Mouse (Mus musculus) C3H10T1/2 (cell line): ENCODE measurements around the gene P2ry4. TPM values are rescaled to one million over a fixed set of nuclear protein-coding genes. Genes with fewer than 3 reads are reported as not detected.

Experiments used
- polyA plus RNA-seq, 2 experiments: library from polyadenylated mRNA; unstranded; fragments of >200 nt; fragmentation: generic; extraction: Trizol; gene quantifications; one replicate each; pipeline ENCODE4 v1.2.1; 2012; ENCODE audit warnings: missing spikeins in 2 of 2

The P2ry4 gene
- not detected for polyA plus RNA-seq

DNA sequence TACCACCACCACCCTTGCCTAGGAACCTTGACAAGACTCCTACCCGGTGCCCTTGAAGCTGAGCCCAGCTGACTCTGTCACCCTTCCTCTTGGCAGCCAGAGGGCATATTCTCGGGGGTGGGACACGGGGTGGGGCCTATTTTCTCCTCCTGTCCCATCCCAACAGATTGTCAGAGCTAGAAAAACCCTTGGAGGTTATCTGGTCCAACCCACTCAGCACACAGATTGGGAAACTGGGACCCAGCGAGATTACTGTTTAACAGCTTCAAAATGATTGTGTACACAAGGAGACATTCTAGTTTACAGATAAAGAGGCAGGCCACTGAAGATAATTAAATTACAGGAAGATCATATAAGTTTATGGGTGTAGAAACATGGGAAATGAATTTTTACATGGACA is at the start of gene P2ry4:
Gene P2ry4 (minus strand): TSS at position 79 of the 400 bp plus-strand sequence.

DNA sequence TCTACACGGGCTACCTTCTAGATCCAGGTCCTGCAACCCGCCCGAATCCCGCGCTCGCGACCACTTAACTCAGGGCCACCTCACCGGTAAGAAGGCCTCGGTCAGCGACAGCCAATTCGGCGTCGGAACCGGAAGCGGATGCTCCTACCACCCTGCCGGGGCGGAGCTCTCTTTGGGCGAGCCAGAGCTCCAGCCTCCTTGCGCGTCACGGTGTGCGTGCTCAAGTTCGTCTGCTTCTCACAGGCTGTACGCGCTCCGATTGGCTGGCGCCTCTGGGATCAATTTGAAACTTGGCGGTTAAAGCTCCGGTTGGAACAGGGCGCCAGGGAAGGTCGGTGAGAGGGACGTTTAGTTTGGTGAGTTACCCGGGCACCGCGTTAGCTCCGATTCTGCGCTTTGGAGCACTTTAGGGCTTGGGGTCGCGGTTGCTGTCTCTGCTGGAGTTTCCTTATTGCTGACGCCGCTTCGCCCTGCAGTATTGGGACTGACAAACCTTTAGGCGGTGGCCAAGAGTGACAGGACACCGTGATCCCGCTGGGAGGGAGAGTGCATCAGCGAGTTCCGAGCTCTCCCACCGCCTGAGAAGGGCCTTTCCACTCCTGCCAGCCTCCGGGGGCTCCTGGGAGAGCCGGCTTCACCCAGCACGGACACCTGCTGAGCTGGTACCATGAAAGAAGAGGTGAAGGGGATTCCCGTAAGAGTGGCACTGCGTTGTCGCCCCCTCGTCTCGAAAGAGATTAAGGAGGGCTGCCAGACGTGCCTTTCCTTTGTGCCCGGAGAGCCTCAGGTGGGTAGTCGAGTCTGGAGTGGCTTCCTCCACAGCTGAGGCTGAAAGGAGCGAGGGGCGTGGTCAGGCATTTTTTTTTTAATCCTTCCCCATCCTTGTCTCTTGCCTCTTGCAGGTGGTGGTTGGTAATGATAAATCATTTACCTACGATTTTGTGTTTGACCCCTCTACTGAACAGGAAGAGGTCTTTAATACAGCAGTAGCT is 31.4 kb upstream of the P2ry4 start, which contains the start of gene Pdzd11:
Gene Pdzd11 (minus strand): TSS at position 767 of the 992 bp plus-strand sequence.

DNA sequence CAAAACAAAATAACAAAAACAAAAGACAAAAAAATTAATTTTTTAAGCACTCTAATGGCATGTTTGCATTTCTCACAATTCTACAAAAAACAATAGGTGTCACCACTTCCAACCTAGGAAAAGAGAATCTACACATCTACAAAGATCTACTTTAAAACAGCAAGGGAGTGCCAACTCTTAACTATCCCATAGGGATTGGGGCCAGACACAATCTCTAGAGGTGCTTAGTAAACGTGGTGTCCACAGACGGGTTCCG is 30.8 kb upstream of the P2ry4 start, which contains the start of gene Kif4:
Gene Kif4 (plus strand): TSS at position 192 of the 256 bp plus-strand sequence.

DNA sequence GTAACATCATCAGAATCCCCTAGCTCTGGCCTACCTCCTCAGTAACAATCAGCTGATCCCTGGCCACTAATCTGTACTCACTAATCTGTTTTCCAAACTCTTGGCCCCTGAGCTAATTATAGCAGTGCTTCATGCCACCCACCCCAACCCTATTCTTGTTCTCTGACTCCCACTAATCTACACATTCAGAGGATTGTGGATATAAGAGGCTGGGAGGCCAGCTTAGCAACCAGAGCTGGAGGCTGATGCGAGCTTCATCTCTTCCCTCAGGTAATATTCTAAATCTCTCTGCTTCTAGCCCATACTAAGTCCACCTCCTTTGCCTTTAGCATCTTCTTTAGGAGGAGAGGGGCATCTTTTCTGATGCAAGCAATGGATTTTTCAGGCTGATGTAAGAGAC is 10.6 kb upstream of the P2ry4 start, which contains the start of gene Arr3:
Gene Arr3 (plus strand): TSS at position 184 of the 400 bp plus-strand sequence.

DNA sequence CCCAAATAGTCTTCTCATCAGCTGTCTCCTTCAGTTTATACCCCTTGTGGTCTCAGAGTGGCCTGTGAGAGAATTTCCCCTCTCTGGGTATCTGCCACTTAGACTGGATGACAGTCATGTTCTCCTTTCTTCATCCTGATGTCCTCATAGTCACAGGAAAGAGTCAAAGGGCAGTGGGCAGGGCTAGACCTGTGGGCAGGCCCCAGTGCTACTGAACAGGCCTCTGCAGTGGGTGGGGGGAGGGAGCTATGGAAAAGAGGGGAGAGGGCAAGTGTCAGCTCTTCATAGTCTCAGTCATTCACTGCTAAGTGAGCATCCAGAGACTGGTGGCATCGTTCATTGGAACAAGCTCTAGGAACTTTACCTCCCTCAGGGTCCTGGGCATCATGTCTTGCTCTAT is 22.7 kb downstream of the P2ry4 start, which contains the start of gene Awat1:
Gene Awat1 (plus strand): TSS at position 301 of the 400 bp plus-strand sequence.

Other genes with a start within 250 kb of the P2ry4 start
- gene Otud6a, start 165.9 kb downstream of the P2ry4 start, polyA plus RNA-seq = not detected
- gene Awat2, start 152.2 kb downstream of the P2ry4 start, polyA plus RNA-seq = under 1 TPM; 0.47 to 0.60 TPM
- 10 to 100 TPM; 13.2 to 67.3 TPM for gene Igbp1, start 100.6 kb downstream of the P2ry4 start, polyA plus RNA-seq
- gene Dgat2l6, start 70.0 kb downstream of the P2ry4 start, polyA plus RNA-seq = not detected
- gene Awat1, start 22.6 kb downstream of the P2ry4 start, polyA plus RNA-seq = not detected
- gene Arr3, start 10.6 kb upstream of the P2ry4 start, polyA plus RNA-seq = not detected
- gene Kif4, start 30.9 kb upstream of the P2ry4 start, polyA plus RNA-seq = 10 to 100 TPM in 1 of 2 experiments, 1 to 10 TPM in 1; 1.8 to 16.5 TPM
- gene Pdzd11, start 31.7 kb upstream of the P2ry4 start, polyA plus RNA-seq = 10 to 100 TPM; 52.5 to 70.1 TPM
- gene Gdpd2, start 135.0 kb upstream of the P2ry4 start, polyA plus RNA-seq = 10 to 100 TPM in 1 of 2 experiments, under 1 TPM in 1; 0.19 to 33.8 TPM
- 1 to 10 TPM in 1 of 2 experiments, under 1 TPM in 1; 0.57 to 7.7 TPM for gene Dlg3, start 172.9 kb upstream of the P2ry4 start, polyA plus RNA-seq